Mouse (Mus musculus): ENCODE results near the gene Pard3. TPM values are rescaled to one million over a fixed set of nuclear protein-coding genes. Genes with fewer than 3 reads are reported as not detected.

The Pard3 gene
- 11.9 and 14.2 TPM in 2 replicates for polyA plus RNA-seq (2015; fragmentation: Nextera tagmentation; extraction: Ambion mirVana)

DNA sequence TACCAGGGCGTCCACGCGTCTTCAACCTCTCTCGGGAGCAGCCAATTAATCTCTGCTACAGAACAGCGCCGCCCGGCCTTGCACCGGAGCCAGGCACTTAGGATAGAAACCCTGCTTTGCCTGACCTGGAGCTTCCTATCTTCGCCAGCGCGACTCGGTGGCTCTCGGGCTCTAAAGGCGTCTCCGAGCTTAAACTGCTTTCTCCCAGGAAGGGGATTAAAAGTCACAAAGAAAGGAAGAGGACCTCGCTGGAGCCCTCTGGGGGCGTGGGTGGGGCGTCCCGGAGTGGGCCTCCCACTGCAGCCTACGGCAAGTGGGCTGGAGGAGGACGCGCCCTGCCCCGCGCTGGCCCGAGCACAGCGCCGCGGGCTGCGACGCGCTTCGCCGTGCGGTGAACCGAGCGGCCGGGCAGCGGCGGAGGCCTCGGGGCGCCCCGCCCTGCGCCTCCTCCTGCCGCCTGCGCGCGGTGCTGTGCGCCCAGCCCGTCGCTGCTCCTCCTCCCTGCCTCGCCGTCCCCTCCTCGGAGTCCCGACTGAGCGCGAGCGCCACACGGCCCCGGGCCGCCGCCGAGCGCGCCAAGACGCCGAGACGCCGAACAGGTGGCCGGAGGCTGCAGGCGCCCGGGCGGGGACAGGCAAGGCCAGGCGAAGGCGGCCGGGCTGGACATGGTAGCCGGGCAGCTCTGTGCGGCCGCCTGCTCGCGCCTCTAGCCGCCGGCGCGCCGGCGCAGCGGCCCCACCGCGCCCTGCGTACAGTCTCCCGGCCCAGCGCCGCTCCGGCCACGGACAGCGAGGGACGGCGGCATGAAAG, at the start of gene Pard3:
TSS of gene Pard3 (plus strand) at position 343 of the 810 bp plus-strand sequence.

Other genes with a start within 250 kb of the Pard3 start
- 261 and 373 TPM in 2 replicates for gene Tomm20, start 118.0 kb upstream of the Pard3 start, polyA plus RNA-seq (2015; fragmentation: Nextera tagmentation; extraction: Ambion mirVana)
- 22.8 and 25.9 TPM in 2 replicates for gene Rbm34, start 92.8 kb upstream of the Pard3 start, polyA plus RNA-seq (2015; fragmentation: Nextera tagmentation; extraction: Ambion mirVana)

All from adrenal gland, postnatal 0 days (tissue).